Mouse (Mus musculus) spleen, postnatal 36 days (tissue): Measurements from ENCODE around the gene Doxl2.
"Not testable (repeated sequence)": the region's sequence is repeated elsewhere in the genome, so short reads cannot be mapped to it uniquely, and the experiment has no call there.

Experiments
- DNase-seq, 2 experiments: peaks; one replicate each; pipeline ENCODE4 v3.0.0; 2022; ENCODE audit warnings: low spot score in 2 of 2, mixed read lengths in 1 of 2

Gene Doxl2

DNA sequence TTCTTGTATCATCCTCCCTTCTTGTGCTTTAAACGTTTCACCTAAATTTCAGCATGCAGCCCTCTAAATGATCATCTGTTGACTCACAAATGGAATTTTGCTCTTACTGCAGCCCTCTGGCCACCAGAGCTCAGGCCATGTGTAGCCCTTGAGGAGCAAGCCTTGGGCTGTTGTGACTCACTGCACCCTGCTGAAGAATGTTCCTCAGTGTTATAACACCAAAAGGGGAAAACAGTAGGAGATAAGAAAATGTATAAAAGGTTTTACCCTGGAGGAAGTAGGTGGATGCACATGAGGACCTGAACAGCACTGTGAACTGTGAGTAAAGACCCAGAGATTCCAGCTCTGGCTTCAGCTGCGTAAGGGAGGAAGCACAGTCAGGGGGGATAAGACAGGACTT lies at the start of gene Doxl2:
Doxl2 (plus strand) TSS at position 301 of the 400 bp plus-strand sequence.
- no peak for DNase-seq

GRCm38 (mm10) chr6:48929595-48929994 lies 45.2 kb upstream of the Doxl2 start, which contains the start of gene 1600015I10Rik:
TSS of gene 1600015I10Rik (plus strand) at chr6:48929895.
- DNase-seq: no peak

DNA sequence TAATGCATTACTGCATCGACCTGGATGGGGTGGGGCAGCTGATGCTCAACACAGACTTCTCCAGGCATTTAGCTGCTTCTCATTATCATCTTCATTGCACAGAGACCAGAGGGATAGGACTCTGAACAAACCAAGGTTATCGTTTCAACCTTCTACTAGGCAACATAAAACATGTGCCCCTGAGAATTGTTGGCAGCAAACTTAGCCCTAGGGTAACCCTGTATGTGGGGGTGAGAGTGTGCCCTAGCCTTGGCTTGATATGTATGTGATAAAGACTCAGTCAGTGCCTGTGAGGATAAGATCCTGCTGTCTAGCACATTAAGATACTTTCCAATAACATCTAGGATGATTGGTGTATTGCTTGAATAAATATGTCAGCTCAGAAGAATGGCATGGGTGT lies 25.2 kb upstream of the Doxl2 start:
- no peak for DNase-seq

DNA sequence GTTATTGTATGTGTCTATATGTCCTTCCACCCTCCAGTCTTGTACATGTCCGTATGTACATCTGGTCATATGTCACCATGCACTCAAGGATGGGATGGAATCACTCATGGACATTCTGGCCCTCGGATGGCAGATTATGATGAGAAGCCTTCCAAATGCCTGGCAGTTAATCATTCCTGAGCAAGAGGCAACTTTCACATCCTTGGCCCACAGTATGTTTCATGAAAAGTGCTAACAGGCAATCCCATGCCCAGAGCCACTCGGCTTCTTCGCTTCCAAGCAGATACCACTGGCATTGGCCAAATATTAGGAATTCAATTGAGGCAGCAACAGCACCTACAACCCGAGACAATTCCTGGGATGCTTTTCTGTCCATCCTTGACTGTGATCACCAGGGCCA lies 24.1 kb upstream of the Doxl2 start:
- no peak for DNase-seq

DNA sequence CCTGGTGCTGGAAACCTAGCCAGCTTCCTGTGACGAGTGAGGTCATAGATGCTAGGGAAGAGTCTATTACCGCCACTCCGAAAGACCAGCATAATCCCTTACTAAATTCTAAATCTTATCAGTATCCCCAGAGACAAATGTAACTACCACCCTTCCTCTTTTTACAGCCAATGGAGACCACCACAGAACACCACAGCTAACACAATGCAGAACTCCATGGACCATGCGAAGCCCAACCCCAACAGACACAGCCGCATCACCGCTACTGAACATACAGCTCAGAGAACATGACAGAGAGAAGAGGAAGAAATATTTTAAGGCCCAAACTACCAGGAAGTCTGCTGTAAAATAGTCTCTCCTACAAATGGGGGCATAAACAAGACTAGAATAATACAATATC lies 23.1 kb upstream of the Doxl2 start:
- DNase-seq: no peak

DNA sequence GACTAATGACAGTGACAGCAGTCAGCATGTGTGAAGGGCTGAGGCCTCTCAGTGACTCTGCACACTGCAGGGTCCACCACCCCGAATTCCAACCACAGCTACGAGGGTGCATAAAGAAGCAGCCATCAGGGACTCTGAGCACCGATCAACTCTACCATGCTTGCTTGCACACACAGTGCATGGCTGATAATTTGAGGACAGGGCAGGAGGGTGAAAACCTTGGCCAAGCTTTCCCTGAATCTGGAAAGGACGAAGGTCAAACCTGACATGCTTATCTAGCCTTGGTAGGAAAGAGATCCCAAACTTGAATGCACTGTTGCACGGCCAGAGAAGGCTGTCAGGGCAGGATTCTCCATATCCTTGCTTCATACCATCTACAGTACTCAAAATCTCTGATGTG lies 21.5 kb upstream of the Doxl2 start:
- no peak for DNase-seq

- DNase-seq: no peak
These were observed 20.6 kb upstream of the Doxl2 start for GRCm38 (mm10) chr6:48954211-48954610.

DNA sequence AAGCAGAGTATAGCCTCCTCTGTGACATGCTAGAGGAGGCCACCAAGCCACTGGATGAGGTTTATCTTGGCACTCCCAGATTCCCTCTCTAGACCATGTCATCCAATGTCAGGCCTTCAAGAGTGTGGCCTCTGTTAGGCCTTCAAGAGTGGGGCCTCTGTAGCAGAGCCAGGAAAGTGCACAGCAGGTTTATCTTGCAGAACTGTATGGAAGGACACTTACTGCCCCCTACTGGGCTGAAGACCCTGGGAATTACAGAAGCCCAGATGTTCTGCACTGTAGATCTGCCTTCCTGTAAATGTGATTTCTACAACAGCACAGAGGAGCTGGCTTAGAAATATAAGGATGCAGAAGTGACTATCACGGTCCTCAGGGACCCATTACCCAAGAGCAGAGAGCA lies 19.8 kb upstream of the Doxl2 start:
- DNase-seq: peak in 1 of 2 experiments; percentile 6

DNA sequence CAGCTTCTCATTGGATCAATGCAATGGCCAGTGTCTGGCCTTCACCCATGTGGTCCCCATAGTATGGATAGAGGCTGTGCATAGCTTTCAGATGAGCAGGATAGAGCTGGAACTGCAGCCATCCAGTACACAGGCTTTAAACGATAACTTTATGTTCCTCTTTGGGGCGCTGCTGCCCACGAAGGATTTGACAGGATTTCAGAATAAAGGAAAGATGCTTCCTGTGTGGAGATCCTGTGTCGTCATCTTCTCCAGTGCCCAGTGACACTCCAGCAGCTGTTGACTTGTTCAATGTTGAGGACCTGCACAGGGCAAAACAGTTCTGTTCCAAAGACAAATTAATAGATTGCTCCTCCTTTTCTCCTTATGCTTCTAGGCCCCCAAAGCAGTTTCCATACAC lies 18.0 kb upstream of the Doxl2 start:
- no peak for DNase-seq

- DNase-seq: no peak
These were observed 16.7 kb upstream of the Doxl2 start for GRCm38 (mm10) chr6:48958053-48958452.

DNA sequence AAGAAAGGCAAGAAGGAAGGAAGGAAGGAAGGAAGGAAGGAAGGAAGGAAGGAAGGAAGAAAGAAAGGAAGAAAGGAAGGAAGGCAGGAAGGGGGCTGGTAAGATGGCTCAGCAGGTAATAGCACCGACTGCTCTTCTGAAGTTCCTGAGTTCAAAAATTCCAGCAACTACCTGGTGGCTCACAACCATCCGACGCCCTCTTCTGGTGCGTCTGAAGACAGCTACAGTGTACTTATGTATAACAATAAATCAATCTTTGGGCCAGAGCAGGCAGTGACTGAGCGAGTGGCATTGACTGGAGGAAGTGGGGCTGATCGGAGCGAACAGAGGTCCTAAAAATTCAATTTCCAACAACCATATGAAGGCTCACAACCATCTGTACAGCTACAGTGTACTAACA lies 15.6 kb upstream of the Doxl2 start:
- not testable (repeated sequence) for DNase-seq

DNA sequence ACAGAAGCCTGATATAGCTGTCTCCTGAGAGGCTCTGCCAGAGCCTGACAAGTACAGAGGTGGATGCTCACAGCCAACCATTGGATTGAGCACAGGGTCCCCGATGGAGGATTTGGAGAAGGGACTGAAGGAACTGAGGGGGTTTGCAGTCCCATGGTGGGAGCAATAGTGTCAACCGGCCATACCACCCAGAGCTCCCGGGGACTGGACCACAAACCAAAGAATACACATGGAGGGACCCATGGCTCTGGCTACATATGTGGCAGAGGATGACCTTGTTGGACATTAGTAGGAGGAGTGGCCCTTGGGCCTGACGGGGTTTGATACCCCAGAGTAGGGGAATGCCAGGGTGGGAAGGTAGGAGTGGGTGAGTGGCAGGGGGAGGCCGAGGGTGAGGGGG lies 8.1 kb upstream of the Doxl2 start:
- DNase-seq: not testable (repeated sequence)

- DNase-seq: no peak
These were observed 6.9 kb upstream of the Doxl2 start for GRCm38 (mm10) chr6:48967868-48968267.

DNA sequence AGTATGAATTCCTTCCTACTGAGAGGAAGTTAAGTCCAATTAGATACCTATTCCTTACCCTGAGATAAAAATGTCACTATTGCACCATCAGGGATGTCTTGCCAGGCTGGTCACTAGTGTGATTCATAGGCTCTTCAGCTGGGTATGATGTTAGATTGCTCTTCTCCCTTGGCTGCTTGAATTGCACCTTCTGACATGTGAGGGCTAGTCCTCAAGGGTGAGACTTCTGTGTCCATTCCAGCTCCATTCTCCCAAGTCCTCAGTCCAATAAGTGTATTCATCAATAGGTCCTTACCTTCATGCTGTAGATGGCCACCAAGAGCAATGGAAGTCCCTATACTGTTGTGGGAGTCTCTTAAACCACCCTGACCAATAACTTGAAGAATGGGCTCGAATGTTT lies 4.9 kb downstream of the Doxl2 start:
- DNase-seq: no peak

DNA sequence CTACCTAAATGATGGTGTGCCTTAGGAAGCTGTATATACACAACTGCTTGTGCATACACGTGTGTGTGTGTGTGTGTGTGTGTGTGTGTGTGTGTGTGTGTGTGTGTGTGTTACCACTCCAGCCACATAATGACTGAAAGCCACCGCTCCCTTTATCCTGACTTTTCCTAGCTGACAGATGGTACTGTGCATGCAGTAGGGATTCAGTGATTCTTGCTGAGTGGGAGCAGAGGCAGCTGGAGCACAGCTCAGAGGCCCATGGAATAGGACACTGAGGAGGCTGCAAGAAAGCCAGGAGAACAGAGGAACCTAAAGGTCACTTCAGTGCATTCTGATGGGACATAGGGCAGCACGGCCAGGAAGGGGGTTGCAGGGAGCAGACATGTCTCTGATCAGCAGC lies 7.5 kb downstream of the Doxl2 start:
- DNase-seq: no peak

GRCm38 (mm10) chr6:48986444-48986990 lies 11.8 kb downstream of the Doxl2 start, which contains the start of gene Svs1:
TSS of gene Svs1 (plus strand) at chr6:48986861.
- DNase-seq: no peak

DNA sequence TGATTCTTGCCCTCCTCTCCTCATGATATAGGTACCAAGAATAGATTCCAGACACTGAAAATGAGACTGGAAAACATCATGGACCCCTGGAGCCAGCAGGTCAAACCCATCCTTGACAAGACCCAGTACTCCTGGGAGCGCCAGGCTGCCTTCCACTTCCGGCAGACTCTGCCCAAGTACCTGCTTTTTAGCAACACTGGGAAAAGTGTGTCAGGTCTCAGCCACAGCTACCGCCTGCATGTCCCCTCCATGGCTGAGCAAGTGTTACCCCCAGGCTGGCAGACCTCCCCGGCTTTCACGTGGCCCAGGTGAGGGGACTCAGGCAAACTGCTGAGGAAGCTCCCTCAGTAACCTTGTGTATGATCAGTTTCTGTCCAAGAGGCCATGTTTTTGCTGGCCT lies 15.2 kb downstream of the Doxl2 start:
- no peak for DNase-seq

DNA sequence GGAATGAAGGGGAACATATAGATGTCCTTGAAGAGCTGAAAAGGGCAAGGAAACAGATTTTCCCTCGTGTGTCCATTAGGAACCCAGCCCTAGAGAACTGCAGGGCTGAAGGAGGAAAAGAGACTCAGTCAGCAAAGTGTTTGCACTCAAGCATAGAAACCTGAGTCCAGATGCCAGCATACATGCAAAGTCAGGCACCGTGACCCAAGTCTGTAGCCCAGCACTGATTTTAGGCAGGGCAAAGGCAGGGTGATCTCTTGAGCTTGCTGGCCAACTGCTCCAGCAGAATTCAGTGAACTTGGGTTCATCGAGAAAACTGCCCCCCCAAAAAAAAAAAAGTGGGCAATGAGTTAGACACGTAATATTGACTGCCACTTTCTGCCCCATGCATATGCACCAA lies 17.2 kb downstream of the Doxl2 start:
- DNase-seq: no peak

DNA sequence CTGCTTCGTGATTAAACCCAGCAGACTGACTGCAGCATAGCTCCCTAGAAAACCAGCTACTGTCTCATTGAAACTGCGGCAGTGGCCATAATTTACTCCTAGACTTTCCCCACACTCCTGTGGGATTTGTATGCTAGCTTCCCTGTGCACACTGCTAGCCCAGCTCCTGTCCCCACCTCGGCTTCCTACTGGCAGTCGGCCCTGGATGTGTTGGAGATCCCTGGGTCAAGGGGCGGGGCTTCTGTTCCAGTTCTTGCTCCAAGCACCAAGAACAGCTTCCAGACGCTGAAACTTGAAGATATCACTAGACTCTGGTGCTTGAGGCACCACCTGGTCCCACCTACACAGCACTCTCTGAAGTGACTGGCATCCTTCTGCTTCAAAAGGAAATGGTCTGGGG lies 23.4 kb downstream of the Doxl2 start:
- DNase-seq: no peak

DNA sequence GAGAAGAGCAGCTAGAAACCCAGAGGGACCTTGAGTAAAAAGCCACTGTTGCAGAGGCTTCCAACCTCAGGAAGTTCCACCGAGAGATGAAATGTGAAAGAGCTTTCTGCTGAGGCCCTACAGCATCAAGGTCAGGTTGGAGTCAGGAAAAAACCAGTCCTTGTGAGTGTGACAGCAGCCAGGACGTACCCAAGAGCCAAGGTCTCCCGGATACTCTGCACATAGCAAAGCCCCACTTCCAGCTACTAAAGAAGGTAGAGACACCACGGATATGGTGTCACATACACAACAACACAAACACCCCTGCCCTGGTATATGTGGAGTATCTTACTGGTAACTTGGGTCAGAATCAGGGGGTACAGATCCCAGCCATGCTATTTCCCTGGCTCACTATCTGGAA lies 24.0 kb downstream of the Doxl2 start:
- no peak for DNase-seq

- DNase-seq: no peak
These were observed 28.6 kb downstream of the Doxl2 start for GRCm38 (mm10) chr6:49003381-49003780.

DNA sequence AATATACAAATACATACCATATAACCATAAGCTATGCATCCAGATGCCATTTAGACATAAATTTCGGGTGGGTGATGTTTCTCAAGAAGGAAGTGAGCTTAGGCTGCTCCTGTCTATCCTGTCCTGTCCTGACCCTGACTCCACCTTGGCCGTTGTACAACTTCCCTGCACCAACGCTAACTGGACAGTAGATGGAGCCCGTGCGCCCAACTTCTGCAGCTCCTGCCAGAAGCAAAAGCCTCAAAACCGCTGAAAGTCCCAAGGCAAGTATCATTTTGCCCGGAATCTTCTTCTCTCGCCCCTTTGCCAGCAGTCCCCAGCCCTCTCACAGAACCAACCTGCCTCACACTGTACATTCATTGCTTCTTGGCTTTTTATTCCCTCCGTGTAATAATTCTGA lies 33.2 kb downstream of the Doxl2 start:
- peak; percentile 33 to 34 for DNase-seq

GRCm38 (mm10) chr6:49008420-49009160 lies 33.8 kb downstream of the Doxl2 start:
- no peak for DNase-seq

DNA sequence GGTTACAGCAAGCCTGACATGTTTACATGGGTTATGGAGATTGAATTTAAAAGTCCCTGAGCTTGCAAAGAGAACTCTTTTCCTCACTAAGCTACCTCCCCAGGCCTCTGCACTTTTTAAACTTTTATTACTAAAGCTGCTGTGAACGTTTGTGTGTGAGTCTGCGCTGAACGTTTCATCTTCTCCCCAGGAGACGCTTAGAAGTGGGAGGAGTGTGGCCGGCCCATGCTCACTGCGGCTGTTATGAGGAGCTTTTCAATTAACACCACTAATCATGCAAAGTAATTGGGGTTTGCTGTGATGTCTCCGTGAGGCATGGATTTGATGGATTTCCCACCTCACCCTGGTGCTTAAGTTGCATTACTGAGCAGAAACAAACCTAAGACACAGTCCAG lies 34.4 kb downstream of the Doxl2 start:
- DNase-seq: no peak
